Mouse (Mus musculus) heart, embryonic 16.5 days (tissue): ENCODE measurements around the gene Rpl22l1. TPM values are rescaled to one million over a fixed set of nuclear protein-coding genes. Genes with fewer than 3 reads are reported as not detected.
"Not testable (repeated sequence)": the region's sequence is repeated elsewhere in the genome, so short reads cannot be mapped to it uniquely, and the experiment has no call there.

Source experiments
- ATAC-seq: fragments of 200-750 bp; cut with Nextera tagmentation; replicated peaks from 2 replicates; pipeline ENCODE4 v1.8.0; 2017; ENCODE audit warnings: moderate number of reproducible peaks; ENCODE audit not compliant: insufficient read depth, low FRiP score; ENCODE audit errors: extremely low read depth
- H3K27ac ChIP-seq: fragments of 300-500 bp; sonication (generic); 2 replicates; pipeline ENCODE4 v1.5.1; 2014; ENCODE audit warnings: mild to moderate bottlenecking, low read length, control low read depth, moderate library complexity
- H3K27me3 ChIP-seq: fragments of 300-500 bp; sonication (generic); 2 replicates; pipeline ENCODE4 v1.6.1; 2014; ENCODE audit warnings: low read length, mixed read lengths; ENCODE audit not compliant: control insufficient read depth, insufficient read depth
- H3K36me3 ChIP-seq: fragments of 300-500 bp; sonication (generic); 2 replicates; pipeline ENCODE4 v1.6.1; 2014; ENCODE audit not compliant: control insufficient read depth, insufficient read depth
- H3K4me1 ChIP-seq: fragments of 300-500 bp; sonication (generic); 2 replicates; pipeline ENCODE4 v1.6.1; 2014; ENCODE audit warnings: low read length, mixed read lengths; ENCODE audit not compliant: control insufficient read depth, insufficient read depth
- H3K4me2 ChIP-seq: fragments of 300-500 bp; sonication (generic); 2 replicates; pipeline ENCODE4 v1.6.1; 2014; ENCODE audit warnings: low read depth, mild to moderate bottlenecking, control low read depth, low read length
- H3K4me3 ChIP-seq: fragments of 300-500 bp; sonication (generic); 2 replicates; pipeline ENCODE4 v1.5.1; 2014; ENCODE audit warnings: mild to moderate bottlenecking, control low read depth, low read length
- H3K9ac ChIP-seq: fragments of 300-500 bp; sonication (generic); 2 replicates; pipeline ENCODE4 v1.6.1; 2014; ENCODE audit warnings: low read length, control low read depth
- H3K9me3 ChIP-seq: fragments of 300-500 bp; sonication (generic); replicated peaks from 2 replicates; pipeline ENCODE4 v1.6.1; 2016; ENCODE audit warnings: low read length; ENCODE audit not compliant: control insufficient read depth
- WGBS: fragments of 180-500 bp; shearing (Covaris S2); extraction: QIAGEN DNeasy Blood & Tissue Kit; methylation state at CpG from one replicate; pipeline ENCODE4 v1.1.7; 2014; 5-methylcytosine and 5-hydroxymethylcytosine counted together
- polyA plus RNA-seq: library from polyadenylated mRNA; unstranded; fragments of >200 nt; fragmentation: Nextera tagmentation; extraction: Ambion mirVana; gene quantifications from 2 replicates; pipeline ENCODE4 v1.2.1, GENCODE M21; 2015

Rpl22l1 gene
- polyA plus RNA-seq, 1 experiment from 2014 or later, result 199 TPM

DNA sequence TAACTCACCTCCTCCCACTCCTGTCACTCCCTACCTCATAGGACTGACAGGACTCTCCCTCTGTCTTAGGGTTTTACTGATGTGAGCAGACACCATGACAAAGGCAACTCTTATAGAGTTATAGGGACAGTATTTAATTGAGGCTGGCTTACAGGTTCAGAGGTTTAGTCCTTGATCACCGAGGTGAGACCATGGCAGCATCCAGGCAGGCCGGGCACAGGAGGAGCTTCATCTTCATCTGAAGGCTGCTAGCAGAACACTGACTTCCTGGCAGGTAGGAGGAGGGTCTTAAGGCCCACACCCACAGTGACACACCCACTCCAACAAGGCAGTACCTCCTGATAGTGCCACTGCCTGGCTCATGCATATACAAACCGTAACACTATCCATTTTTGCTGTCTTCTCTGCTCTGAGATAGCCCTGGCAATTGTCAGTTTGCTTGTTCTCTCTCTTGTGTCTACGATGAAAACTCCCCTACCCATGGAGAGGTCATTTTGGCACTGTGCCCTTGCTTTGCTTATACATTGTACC is 10.8 kb downstream of the Rpl22l1 start:
- no peak overlapping the region for H3K4me3 ChIP-seq
- no peaks in the 10 kb centered on the region for H3K9me3 ChIP-seq
- no peaks in the 10 kb centered on the region for H3K27me3 ChIP-seq
- H3K9ac ChIP-seq, result no peak overlapping the region
- ATAC-seq, result no peak
- WGBS, result 74% methylated on average over 4 of the region's 4 CpGs
- no peak overlapping the region for H3K27ac ChIP-seq
- H3K4me2 ChIP-seq, result no peak overlapping the region
- H3K4me1 ChIP-seq, result no peaks in the 10 kb centered on the region
- no peaks in the 10 kb centered on the region for H3K36me3 ChIP-seq

DNA sequence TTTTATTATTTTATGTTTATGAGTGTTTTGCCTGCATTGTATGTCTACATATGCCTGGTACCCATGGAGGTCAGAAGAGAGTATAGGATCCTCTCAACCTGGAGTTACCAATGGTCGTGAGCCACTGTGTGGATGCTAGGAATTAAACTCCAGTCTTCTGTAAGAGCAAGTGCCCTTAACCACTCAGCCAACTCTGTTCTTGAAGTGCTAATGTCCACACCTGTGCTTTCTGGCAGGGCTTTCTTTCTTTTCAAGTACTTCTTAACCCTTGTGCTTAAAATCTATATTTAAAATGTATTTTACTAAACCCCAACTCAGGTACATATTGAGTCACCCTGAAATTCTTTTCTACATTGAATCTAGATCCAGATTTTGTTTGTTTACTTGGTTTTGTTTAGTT is 21.0 kb downstream of the Rpl22l1 start:
- Histone ChIP-seq H3K36me3 (no peaks in the 10 kb centered on the region), H3K4me3 (no peak overlapping the region), H3K9ac (no peak overlapping the region), H3K27ac (no peak overlapping the region), H3K9me3 (no peaks in the 10 kb centered on the region), H3K27me3 (no peaks in the 10 kb centered on the region), H3K4me1 (no peaks in the 10 kb centered on the region), H3K4me2 (no peak overlapping the region)
- 63% methylated on average over 1 of the region's 1 CpGs for WGBS
- ATAC-seq, result no peak

DNA sequence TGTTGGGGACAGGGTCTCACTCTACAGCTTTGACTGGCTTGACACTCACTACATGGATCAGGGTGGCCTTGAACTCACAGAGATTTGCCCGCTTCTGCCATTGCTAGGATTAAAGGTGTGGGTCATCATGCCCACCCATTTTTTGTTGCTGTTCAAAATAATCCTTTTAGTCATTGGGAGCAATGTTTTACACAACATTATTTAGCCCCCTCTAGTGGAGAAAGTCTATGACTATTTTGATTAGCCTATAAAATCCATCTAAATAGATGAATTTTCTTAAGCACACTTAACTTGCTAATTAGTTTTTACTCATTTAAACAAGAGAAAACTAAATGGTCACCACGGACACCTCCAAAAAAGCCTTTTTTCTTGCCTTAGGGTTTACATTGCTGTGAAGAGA is 22.4 kb downstream of the Rpl22l1 start:
- H3K4me2 ChIP-seq, result no peak overlapping the region
- ATAC-seq, result no peak
- H3K4me1 ChIP-seq, result no peaks in the 10 kb centered on the region
- no peak overlapping the region for H3K9ac ChIP-seq
- no peaks in the 10 kb centered on the region for H3K27me3 ChIP-seq
- no peak overlapping the region for H3K27ac ChIP-seq
- no peaks in the 10 kb centered on the region for H3K9me3 ChIP-seq
- H3K4me3 ChIP-seq, result no peak overlapping the region
- 79% methylated on average over 2 of the region's 2 CpGs for WGBS
- no peaks in the 10 kb centered on the region for H3K36me3 ChIP-seq

DNA sequence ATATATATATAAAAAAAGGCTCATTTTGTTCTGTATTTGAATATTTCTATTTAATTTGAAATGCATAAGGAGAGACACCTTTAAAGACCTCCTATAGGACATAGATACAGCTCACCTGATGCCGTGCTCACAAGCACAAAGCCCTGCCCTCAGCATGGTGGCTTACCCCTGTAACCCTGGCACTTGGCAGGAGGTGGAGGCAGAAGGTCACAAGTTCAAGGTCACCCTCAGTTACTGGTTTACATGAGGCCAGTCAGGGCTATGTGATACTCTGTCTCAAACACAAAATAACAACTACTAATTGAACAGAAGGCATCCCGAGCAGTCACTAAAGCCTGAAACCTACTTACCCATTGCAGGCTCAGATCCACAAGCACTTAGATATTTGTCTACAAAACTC is 24.2 kb downstream of the Rpl22l1 start:
- ATAC-seq, result no peak
- WGBS, result 82% methylated on average over 2 of the region's 2 CpGs
- Histone ChIP-seq H3K27me3 (no peaks in the 10 kb centered on the region), H3K4me1 (no peaks in the 10 kb centered on the region), H3K4me2 (no peak overlapping the region), H3K9ac (no peak overlapping the region), H3K9me3 (no peaks in the 10 kb centered on the region), H3K27ac (no peak overlapping the region), H3K4me3 (no peak overlapping the region), H3K36me3 (no peaks in the 10 kb centered on the region)

DNA sequence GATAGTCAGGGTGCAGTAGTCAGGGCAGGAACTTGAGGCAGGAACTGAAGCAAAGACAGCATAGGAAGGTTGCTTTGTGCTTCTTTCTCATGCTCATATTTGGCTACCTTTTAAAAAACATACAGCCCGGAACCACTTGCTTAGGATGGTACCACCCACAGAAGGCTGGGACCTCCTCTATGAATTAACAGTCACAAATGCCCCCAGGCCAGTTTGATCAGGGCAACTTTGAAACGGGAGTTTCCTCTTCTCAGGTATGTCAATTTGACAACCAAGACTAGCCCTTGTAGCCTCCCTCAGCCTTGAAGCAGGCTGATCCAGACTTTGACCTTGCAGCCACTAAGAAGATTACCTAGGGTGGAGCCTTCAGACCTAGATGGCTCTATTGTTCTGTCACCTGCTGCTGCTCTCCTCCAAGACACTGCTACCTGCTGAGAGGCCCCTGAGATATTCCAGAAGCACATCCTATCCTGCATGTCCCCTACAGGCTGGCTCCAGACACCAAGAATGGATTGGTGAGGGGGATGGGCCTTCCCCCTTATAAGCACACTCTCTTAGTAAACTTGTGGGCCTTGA is 31.6 kb downstream of the Rpl22l1 start:
- Histone ChIP-seq H3K9me3 (no peaks in the 10 kb centered on the region), H3K9ac (no peak overlapping the region), H3K4me1 (no peaks in the 10 kb centered on the region), H3K4me2 (no peak overlapping the region), H3K4me3 (no peak overlapping the region), H3K36me3 (no peaks in the 10 kb centered on the region), H3K27ac (no peak overlapping the region), H3K27me3 (no peaks in the 10 kb centered on the region)
- 81% methylated on average over 2 of the region's 2 CpGs for WGBS
- ATAC-seq, result no peak

DNA sequence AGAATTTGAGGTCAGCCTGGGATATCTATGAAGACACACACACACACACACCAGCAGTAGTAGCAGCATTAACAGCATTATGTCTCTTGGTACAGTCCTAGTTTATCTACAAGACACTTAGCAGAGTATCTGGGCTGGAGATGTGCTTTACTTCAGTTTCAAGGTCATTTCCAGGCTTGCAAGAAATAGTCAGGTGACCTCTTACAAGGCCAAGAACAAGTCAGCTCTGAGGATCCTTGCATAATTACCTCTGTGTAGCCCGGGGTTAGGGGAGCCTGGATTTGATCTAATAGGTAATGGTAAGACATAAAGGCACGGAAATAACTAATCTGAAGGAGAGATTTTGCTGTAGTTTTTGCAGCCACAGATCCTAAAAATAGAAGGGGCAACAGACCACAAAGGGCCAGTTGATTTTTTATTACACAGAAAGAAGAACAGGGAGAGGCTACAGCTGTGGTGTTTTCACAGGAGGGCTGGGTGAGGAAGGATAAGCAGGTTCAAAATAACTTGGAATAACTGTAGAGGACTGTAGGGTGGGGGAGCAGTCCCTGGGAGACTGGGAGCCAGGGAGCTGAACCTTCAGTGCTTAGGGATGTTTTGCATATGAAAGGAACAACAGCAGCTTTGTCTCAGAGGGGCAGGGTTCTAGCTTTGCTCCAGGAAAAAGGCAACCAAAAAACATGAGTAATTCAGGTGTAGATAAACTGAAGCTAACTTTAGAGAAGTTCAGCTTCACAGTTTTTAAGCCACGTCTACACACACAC is 36.8 kb downstream of the Rpl22l1 start:
- no peak for ATAC-seq
- no peak overlapping the region for H3K4me3 ChIP-seq
- no peak overlapping the region for H3K27ac ChIP-seq
- H3K9me3 ChIP-seq, result no peaks in the 10 kb centered on the region
- no peaks in the 10 kb centered on the region for H3K27me3 ChIP-seq
- no peak overlapping the region for H3K9ac ChIP-seq
- H3K36me3 ChIP-seq, result no peaks in the 10 kb centered on the region
- 25% methylated on average over 3 of the region's 3 CpGs for WGBS
- no peak overlapping the region for H3K4me2 ChIP-seq
- H3K4me1 ChIP-seq, result no peaks in the 10 kb centered on the region

DNA sequence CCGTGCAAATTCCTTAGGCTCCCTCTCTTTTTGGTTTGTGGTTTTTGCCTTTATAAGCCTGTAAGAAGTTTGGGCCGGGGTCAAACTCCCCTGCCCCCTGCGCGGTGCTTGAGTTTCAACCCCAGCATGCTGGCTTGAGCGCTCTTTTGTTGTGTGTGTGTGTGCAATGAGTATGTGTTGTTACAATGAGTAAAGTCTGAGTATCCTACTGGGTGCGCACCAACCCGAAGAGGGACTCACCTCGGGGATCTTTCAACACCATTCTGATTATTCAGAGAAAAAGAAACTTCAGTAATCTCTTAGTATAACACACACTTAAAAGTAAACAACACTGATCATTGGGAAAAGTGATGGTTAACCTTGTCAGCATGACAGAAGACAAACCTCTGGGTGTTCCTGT is 38.0 kb downstream of the Rpl22l1 start:
- WGBS, result 71% methylated on average over 8 of the region's 8 CpGs
- no peak overlapping the region for H3K4me2 ChIP-seq
- no peaks in the 10 kb centered on the region for H3K4me1 ChIP-seq
- H3K4me3 ChIP-seq, result no peak overlapping the region
- H3K27ac ChIP-seq, result no peak overlapping the region
- no peak overlapping the region for H3K9ac ChIP-seq
- no peaks in the 10 kb centered on the region for H3K36me3 ChIP-seq
- no peaks in the 10 kb centered on the region for H3K27me3 ChIP-seq
- ATAC-seq, result no peak
- no peaks in the 10 kb centered on the region for H3K9me3 ChIP-seq

DNA sequence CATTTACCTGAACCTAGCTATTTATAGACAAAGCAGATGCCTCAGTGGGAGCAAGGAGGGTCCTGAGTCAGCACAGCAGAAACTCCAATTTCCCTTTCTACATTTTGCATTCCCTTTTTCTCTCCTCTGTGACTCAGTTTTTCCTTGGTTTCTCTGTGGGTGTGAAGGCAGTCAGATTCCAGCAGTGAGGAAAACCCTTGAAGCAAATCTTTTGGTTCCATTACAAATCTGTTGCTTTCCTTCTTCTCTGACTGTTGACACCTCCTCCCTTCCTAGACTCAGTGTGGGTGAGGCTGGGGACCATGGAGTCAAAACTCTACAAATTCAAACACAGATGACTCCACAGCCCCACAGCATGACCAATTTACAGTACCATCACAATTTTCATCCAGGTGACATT is 41.9 kb downstream of the Rpl22l1 start:
- Histone ChIP-seq H3K9me3 (no peaks in the 10 kb centered on the region), H3K4me2 (no peak overlapping the region), H3K4me1 (no peaks in the 10 kb centered on the region), H3K36me3 (no peaks in the 10 kb centered on the region), H3K27ac (no peak overlapping the region), H3K9ac (no peak overlapping the region), H3K4me3 (no peak overlapping the region), H3K27me3 (no peaks in the 10 kb centered on the region)
- ATAC-seq, result no peak

DNA sequence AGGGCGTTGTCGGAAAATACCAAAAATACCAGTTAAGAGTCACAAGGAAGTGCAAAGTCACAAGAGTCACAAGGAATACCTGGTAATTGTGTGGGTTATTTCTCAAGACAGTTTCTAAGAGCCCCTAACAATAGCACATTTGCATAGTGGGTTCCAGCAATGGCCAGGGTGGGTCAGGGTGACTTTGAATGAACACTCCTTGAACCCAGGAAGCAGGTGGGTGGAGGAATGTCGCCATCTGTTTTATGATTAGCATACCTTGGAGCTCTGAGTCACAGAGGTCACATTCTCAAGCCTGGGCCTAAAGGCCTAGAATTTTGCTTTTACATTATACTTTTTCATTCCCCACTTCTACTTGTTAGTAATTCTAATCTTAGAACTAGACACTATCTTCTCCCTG is 46.9 kb downstream of the Rpl22l1 start:
- not testable (repeated sequence) for H3K9ac ChIP-seq, H3K27me3 ChIP-seq, H3K36me3 ChIP-seq, ATAC-seq, H3K27ac ChIP-seq, H3K4me1 ChIP-seq, H3K4me3 ChIP-seq, H3K4me2 ChIP-seq, H3K9me3 ChIP-seq
- WGBS, result 78% methylated on average over 3 of the region's 3 CpGs
